Mouse (Mus musculus): ENCODE data around the gene March4. TPM values are rescaled to one million over a fixed set of nuclear protein-coding genes. Genes with fewer than 3 reads are reported as not detected.

The March4 gene
- polyA plus RNA-seq, 1 experiment from 2014 or later, result not detected

GRCm38 (mm10) chr1:72509551-72509950 is 27.2 kb downstream of the March4 start:
- DNase-seq (no peak), ATAC-seq (no peak)
- TF ChIP-seq EP300 (IDR thresholded peaks at IDR 0.05; ENCODE audit: low read depth) (no peak), CTCF (IDR thresholded peaks at IDR 0.05; ENCODE audit: low read depth) (no peak)
- Histone ChIP-seq H3K27ac (ENCODE audit: low read depth) (no peak overlapping the region), H3K9ac (replicated peaks) (no peak overlapping the region), H3K27me3 (ENCODE audit: insufficient read depth, low read length) (no peaks in the 10 kb centered on the region), H3K4me2 (ENCODE audit: low read depth, low read length) (no peak overlapping the region), H3K4me3 (ENCODE audit: low read depth, low read length) (no peak overlapping the region), H3K4me1 (ENCODE audit: insufficient read depth) (peaks cover 5% of the 10 kb centered on the region; the same call in 1 of the 2 replicates), H3K9me3 (ENCODE audit: low read length) (no peaks in the 10 kb centered on the region), H3K36me3 (replicated peaks; ENCODE audit: insufficient read depth, low read length) (no peaks in the 10 kb centered on the region)
- WGBS (ENCODE audit: insufficient replicate concordance), result 61% methylated on average over 4 of the region's 4 CpGs

GRCm38 (mm10) chr1:72507670-72508069 is 29.1 kb downstream of the March4 start:
- H3K27ac ChIP-seq (ENCODE audit: low read depth), result no peak overlapping the region
- no peaks in the 10 kb centered on the region for H3K36me3 ChIP-seq (replicated peaks; ENCODE audit: insufficient read depth, low read length)
- DNase-seq (no peak), ATAC-seq (no peak)
- no peaks in the 10 kb centered on the region for H3K27me3 ChIP-seq (ENCODE audit: insufficient read depth, low read length)
- H3K9me3 ChIP-seq (ENCODE audit: low read length), result no peaks in the 10 kb centered on the region
- no peak overlapping the region for H3K4me2 ChIP-seq (ENCODE audit: low read depth, low read length)
- no peak overlapping the region for H3K4me3 ChIP-seq (ENCODE audit: low read depth, low read length)
- H3K9ac ChIP-seq (replicated peaks), result no peak overlapping the region
- H3K4me1 ChIP-seq (ENCODE audit: insufficient read depth), result peaks cover 5% of the 10 kb centered on the region; the same call in 1 of the 2 replicates
- TF ChIP-seq EP300 (IDR thresholded peaks at IDR 0.05; ENCODE audit: low read depth), result no peak
- no peak for TF ChIP-seq CTCF (IDR thresholded peaks at IDR 0.05; ENCODE audit: low read depth)
- 67% methylated on average over 2 of the region's 2 CpGs for WGBS (ENCODE audit: insufficient replicate concordance)

- H3K4me1 ChIP-seq (ENCODE audit: insufficient read depth), result peaks cover 5% of the 10 kb centered on the region; the same call in 1 of the 2 replicates
- H3K27ac ChIP-seq (ENCODE audit: low read depth), result no peak overlapping the region
- no peak overlapping the region for H3K4me2 ChIP-seq (ENCODE audit: low read depth, low read length)
- TF ChIP-seq CTCF (IDR thresholded peaks at IDR 0.05; ENCODE audit: low read depth), result no peak
- TF ChIP-seq EP300 (IDR thresholded peaks at IDR 0.05; ENCODE audit: low read depth), result no peak
- H3K4me3 ChIP-seq (ENCODE audit: low read depth, low read length), result no peak overlapping the region
- ATAC-seq (no peak), DNase-seq (no peak)
- no peaks in the 10 kb centered on the region for H3K27me3 ChIP-seq (ENCODE audit: insufficient read depth, low read length)
- H3K36me3 ChIP-seq (replicated peaks; ENCODE audit: insufficient read depth, low read length), result no peaks in the 10 kb centered on the region
- WGBS (ENCODE audit: insufficient replicate concordance), result 59% methylated on average over 10 of the region's 10 CpGs
- no peak overlapping the region for H3K9ac ChIP-seq (replicated peaks)
- H3K9me3 ChIP-seq (ENCODE audit: low read length), result no peaks in the 10 kb centered on the region
Measured at GRCm38 (mm10) chr1:72506202-72506601, 30.5 kb downstream of the March4 start.

- Histone ChIP-seq H3K9me3 (ENCODE audit: low read length) (no peaks in the 10 kb centered on the region), H3K4me1 (ENCODE audit: insufficient read depth) (no peaks in the 10 kb centered on the region; the same call in 1 of the 2 replicates), H3K4me3 (ENCODE audit: low read depth, low read length) (no peak overlapping the region), H3K9ac (replicated peaks) (no peak overlapping the region), H3K36me3 (replicated peaks; ENCODE audit: insufficient read depth, low read length) (no peaks in the 10 kb centered on the region), H3K27ac (ENCODE audit: low read depth) (no peak overlapping the region), H3K27me3 (ENCODE audit: insufficient read depth, low read length) (no peaks in the 10 kb centered on the region), H3K4me2 (ENCODE audit: low read depth, low read length) (no peak overlapping the region)
- no peak for DNase-seq
- TF ChIP-seq EP300 (IDR thresholded peaks at IDR 0.05; ENCODE audit: low read depth), result no peak
- WGBS (ENCODE audit: insufficient replicate concordance), result 68% methylated on average over 5 of the region's 5 CpGs
- no peak for ATAC-seq
Measured at GRCm38 (mm10) chr1:72497609-72498008, 39.1 kb downstream of the March4 start.

- DNase-seq (no peak), ATAC-seq (no peak)
- no peaks in the 10 kb centered on the region; the same call in 1 of the 2 replicates for H3K4me1 ChIP-seq (ENCODE audit: insufficient read depth)
- TF ChIP-seq EP300 (IDR thresholded peaks at IDR 0.05; ENCODE audit: low read depth), result no peak
- TF ChIP-seq CTCF (IDR thresholded peaks at IDR 0.05; ENCODE audit: low read depth), result no peak
- no peak overlapping the region for H3K9ac ChIP-seq (replicated peaks)
- H3K9me3 ChIP-seq (ENCODE audit: low read length), result no peaks in the 10 kb centered on the region
- no peak overlapping the region for H3K27ac ChIP-seq (ENCODE audit: low read depth)
- no peak overlapping the region for H3K4me3 ChIP-seq (ENCODE audit: low read depth, low read length)
- H3K36me3 ChIP-seq (replicated peaks; ENCODE audit: insufficient read depth, low read length), result no peaks in the 10 kb centered on the region
- 78% methylated on average over 3 of the region's 3 CpGs for WGBS (ENCODE audit: insufficient replicate concordance)
- H3K4me2 ChIP-seq (ENCODE audit: low read depth, low read length), result no peak overlapping the region
- no peaks in the 10 kb centered on the region for H3K27me3 ChIP-seq (ENCODE audit: insufficient read depth, low read length)
Measured at GRCm38 (mm10) chr1:72493454-72493853, 43.3 kb downstream of the March4 start.

- Histone ChIP-seq H3K9ac (replicated peaks) (no peak overlapping the region), H3K4me3 (ENCODE audit: low read depth, low read length) (no peak overlapping the region), H3K9me3 (ENCODE audit: low read length) (no peaks in the 10 kb centered on the region), H3K27me3 (ENCODE audit: insufficient read depth, low read length) (no peaks in the 10 kb centered on the region), H3K4me1 (ENCODE audit: insufficient read depth) (no peaks in the 10 kb centered on the region; the same call in 1 of the 2 replicates), H3K36me3 (replicated peaks; ENCODE audit: insufficient read depth, low read length) (no peaks in the 10 kb centered on the region), H3K27ac (ENCODE audit: low read depth) (no peak overlapping the region), H3K4me2 (ENCODE audit: low read depth, low read length) (no peak overlapping the region)
- TF ChIP-seq EP300 (IDR thresholded peaks at IDR 0.05; ENCODE audit: low read depth) (no peak), CTCF (IDR thresholded peaks at IDR 0.05; ENCODE audit: low read depth) (no peak)
- ATAC-seq (no peak), DNase-seq (no peak)
- WGBS (ENCODE audit: insufficient replicate concordance), result 86% methylated on average over 10 of the region's 10 CpGs
Measured at GRCm38 (mm10) chr1:72492666-72493065, 44.1 kb downstream of the March4 start.

- 73% methylated on average over 5 of the region's 5 CpGs for whole genome bisulfite sequencing (ENCODE audit: insufficient replicate concordance)
- no peak for ATAC-seq
- no peaks in the 10 kb centered on the region for H3K4me1 ChIP-seq (ENCODE audit: insufficient read depth)
- no peaks in the 10 kb centered on the region for H3K36me3 ChIP-seq (replicated peaks; ENCODE audit: insufficient read depth, low read length)
- H3K9me3 ChIP-seq (ENCODE audit: low read length), result no peaks in the 10 kb centered on the region
- no peak for DNase-seq
- no peak overlapping the region for H3K27ac ChIP-seq (ENCODE audit: low read depth)
- no peak overlapping the region for H3K4me3 ChIP-seq (ENCODE audit: low read depth, low read length)
- no peak overlapping the region for H3K4me2 ChIP-seq (ENCODE audit: low read depth, low read length)
- H3K9ac ChIP-seq (replicated peaks), result no peak overlapping the region
- TF ChIP-seq EP300 (IDR thresholded peaks at IDR 0.05; ENCODE audit: low read depth) (no peak), CTCF (IDR thresholded peaks at IDR 0.05; ENCODE audit: low read depth) (no peak)
- no peaks in the 10 kb centered on the region for H3K27me3 ChIP-seq (ENCODE audit: insufficient read depth, low read length)
Measured at GRCm38 (mm10) chr1:72491307-72491706, 45.4 kb downstream of the March4 start.

Data from liver, postnatal 0 days (tissue).